Mouse (Mus musculus) MEL (cell line): ENCODE results near the gene Ccdc3.

Source experiments
- CTCF ChIP-seq, 3 experiments: IDR thresholded peaks in 2 of 3; conservative IDR thresholded peaks in 1 of 3; 2 replicates each; pipeline ENCODE4 v1.5.1; 2011 to 2012; ENCODE audit warnings: low read length in 3 of 3, low read depth in 2 of 3, mild to moderate bottlenecking in 2 of 3, improper control_type of control experiment in 1 of 3, inconsistent platforms in 1 of 3, mixed read lengths in 1 of 3, moderate library complexity in 1 of 3; ENCODE audit not compliant: control insufficient read depth in 1 of 3, insufficient read depth in 1 of 3, poor library complexity in 1 of 3, severe bottlenecking in 1 of 3
- GATA1 ChIP-seq: IDR thresholded peaks from 2 replicates; pipeline ENCODE4 v1.6.1; 2011; ENCODE audit warnings: low read depth, low read length, improper control_type of control experiment
- MAX ChIP-seq: IDR thresholded peaks from 2 replicates; pipeline ENCODE4 v1.6.1; 2011; ENCODE audit warnings: low read length, improper control_type of control experiment
- MAZ ChIP-seq: IDR thresholded peaks from 2 replicates; pipeline ENCODE4 v1.6.1; 2012; ENCODE audit warnings: low read depth, mild to moderate bottlenecking, inconsistent platforms, low read length, improper control_type of control experiment
- POLR2A ChIP-seq, 2 experiments: IDR thresholded peaks; 2 replicates each; pipeline ENCODE4 v1.6.1; 2011 to 2012; ENCODE audit warnings: low read length in 2 of 2, mild to moderate bottlenecking in 2 of 2, control low read depth in 1 of 2, improper control_type of control experiment in 1 of 2, low read depth in 1 of 2, moderate library complexity in 1 of 2; ENCODE audit not compliant: control insufficient read depth in 1 of 2, insufficient read depth in 1 of 2, poor library complexity in 1 of 2
- POLR2AphosphoS2 ChIP-seq: IDR thresholded peaks from 2 replicates; pipeline ENCODE4 v1.6.1; 2011; ENCODE audit warnings: low read length, improper control_type of control experiment
- POLR2AphosphoS5 ChIP-seq: IDR thresholded peaks from 2 replicates; pipeline ENCODE4 v1.6.1; 2012; ENCODE audit warnings: low read depth, borderline replicate concordance, mild to moderate bottlenecking, inconsistent platforms, low read length, moderate library complexity, mixed read lengths
- TAL1 ChIP-seq: IDR thresholded peaks from 2 replicates; pipeline ENCODE4 v1.6.1; 2012; ENCODE audit warnings: mild to moderate bottlenecking, inconsistent platforms, low read length, moderate library complexity, mixed read lengths
- TCF12 ChIP-seq: IDR thresholded peaks from 2 replicates; pipeline ENCODE4 v1.6.1; 2014; ENCODE audit warnings: low read depth, mild to moderate bottlenecking, inconsistent platforms, low read length, improper control_type of control experiment, moderate library complexity
- ZNF384 ChIP-seq: IDR thresholded peaks from 2 replicates; pipeline ENCODE4 v1.6.1; 2012; ENCODE audit warnings: low read depth, mild to moderate bottlenecking, inconsistent platforms, low read length, improper control_type of control experiment

GRCm38 (mm10) chr2:5165941-5166361 is 28.4 kb downstream of the Ccdc3 start:
- TF ChIP-seq GATA1 (no peak), POLR2AphosphoS5 (no peak), CTCF (IDR thresholded peaks at IDR 0.05 in 2 of 3, conservative IDR thresholded peaks at IDR 0.05 in 1 of 3; ENCODE audit: control insufficient read depth in 1 of 3, insufficient read depth in 1 of 3, low read depth in 2 of 3, low read length in 3 of 3, poor library complexity in 1 of 3, severe bottlenecking in 1 of 3) (no peak), MAZ (no peak), POLR2AphosphoS2 (no peak), TCF12 (no peak), POLR2A (IDR thresholded peaks at IDR 0.05; ENCODE audit: control insufficient read depth in 1 of 2, insufficient read depth in 1 of 2, low read depth in 1 of 2, low read length in 2 of 2, poor library complexity in 1 of 2) (no peak), TAL1 (no peak), MAX (no peak), ZNF384 (no peak)
